Mouse (Mus musculus) kidney, adult 2 months (tissue): ENCODE measurements at regions not wholly inside any gene's neighbourhood (a gene's known extent, or its start where the extent isn't known, plus 50 kb on each side); places are given as distances from the start of the nearest gene placed in this dataset.

Experiments used
- DNase-seq: peaks from one replicate; pipeline ENCODE4 v3.0.0; 2021
- H3K27ac ChIP-seq: fragments of 200-500 bp; 2 replicates; pipeline ENCODE4 v1.5.1; 2012; ENCODE audit warnings: low read depth, low read length, control low read depth, inconsistent platforms; ENCODE audit not compliant: insufficient read depth
- H3K27me3 ChIP-seq: fragments of 200-500 bp; replicated peaks from 2 replicates; pipeline ENCODE4 v1.6.1; 2012; ENCODE audit warnings: mild to moderate bottlenecking, moderate library complexity, low read length, inconsistent platforms; ENCODE audit not compliant: control insufficient read depth, insufficient read depth
- H3K36me3 ChIP-seq: fragments of 200-500 bp; 2 replicates; pipeline ENCODE4 v1.6.1; 2012; ENCODE audit warnings: mild to moderate bottlenecking, moderate library complexity, low read length, inconsistent platforms; ENCODE audit not compliant: control insufficient read depth, insufficient read depth
- H3K4me1 ChIP-seq: fragments of 200-500 bp; 2 replicates; pipeline ENCODE4 v1.6.1; 2011; ENCODE audit warnings: low read length; ENCODE audit not compliant: control insufficient read depth, insufficient read depth
- H3K4me3 ChIP-seq: fragments of 200-500 bp; 2 replicates; pipeline ENCODE4 v1.5.1; 2011; ENCODE audit warnings: mild to moderate bottlenecking, low read depth, low read length, control low read depth; ENCODE audit not compliant: insufficient read depth
- CTCF ChIP-seq: fragments of 200-500 bp; conservative IDR thresholded peaks from 2 replicates; pipeline ENCODE4 v1.5.1; 2011; ENCODE audit warnings: low read depth, mild to moderate bottlenecking, control low read depth, low read length, moderate library complexity, mixed read lengths; ENCODE audit not compliant: insufficient read depth, insufficient read length
- POLR2A ChIP-seq: fragments of 200-500 bp; IDR thresholded peaks from one replicate; pipeline ENCODE4 v1.6.1; 2011; ENCODE audit warnings: low read depth, low read length, control low read depth
- WGBS: fragments of 180-500 bp; shearing (Covaris S2); methylation state at CpG from one replicate; pipeline ENCODE4 v1.1.7; 2018; 5-methylcytosine and 5-hydroxymethylcytosine counted together

GRCm38 (mm10) chr4:131046101-131046500, 101.9 kb downstream of the Matn1 start:
- Histone ChIP-seq H3K4me3 (no peak overlapping the region), H3K27ac (no peak overlapping the region), H3K36me3 (no peaks in the 10 kb centered on the region), H3K27me3 (no peaks in the 10 kb centered on the region), H3K4me1 (no peaks in the 10 kb centered on the region)
- no peak for TF ChIP-seq POLR2A
- TF ChIP-seq CTCF: no peak
- WGBS: 42% methylated on average over 8 of the region's 8 CpGs
- DNase-seq: no peak

- Histone ChIP-seq H3K36me3 (no peaks in the 10 kb centered on the region), H3K27ac (no peak overlapping the region), H3K4me3 (no peak overlapping the region), H3K4me1 (no peaks in the 10 kb centered on the region), H3K27me3 (no peaks in the 10 kb centered on the region)
- no peak for DNase-seq
- TF ChIP-seq POLR2A: no peak
- 32% methylated on average over 12 of the region's 12 CpGs for WGBS
Observed at GRCm38 (mm10) chr4:131046969-131047650, 102.9 kb downstream of the Matn1 start.

GRCm38 (mm10) chr4:131056293-131056692, 112.1 kb downstream of the Matn1 start:
- no peak for TF ChIP-seq POLR2A
- no peak for TF ChIP-seq CTCF
- Histone ChIP-seq H3K36me3 (no peaks in the 10 kb centered on the region), H3K27ac (no peak overlapping the region), H3K4me1 (no peaks in the 10 kb centered on the region), H3K4me3 (no peak overlapping the region), H3K27me3 (no peaks in the 10 kb centered on the region)
- 94% methylated on average over 3 of the region's 3 CpGs for WGBS
- no peak for DNase-seq

GRCm38 (mm10) chr4:131059572-131059971, 115.4 kb downstream of the Matn1 start:
- TF ChIP-seq POLR2A (no peak), CTCF (no peak)
- Histone ChIP-seq H3K4me1 (no peaks in the 10 kb centered on the region), H3K27ac (no peak overlapping the region), H3K27me3 (no peaks in the 10 kb centered on the region), H3K36me3 (no peaks in the 10 kb centered on the region), H3K4me3 (no peak overlapping the region)
- WGBS: 30% methylated on average over 7 of the region's 7 CpGs
- no peak for DNase-seq

GRCm38 (mm10) chr4:131060191-131060680, 116.1 kb downstream of the Matn1 start:
- no peaks in the 10 kb centered on the region for H3K4me1 ChIP-seq
- 32% methylated on average over 1 of the region's 1 CpGs for WGBS
- H3K4me3 ChIP-seq: no peak overlapping the region
- TF ChIP-seq POLR2A (no peak), CTCF (no peak)
- no peak for DNase-seq
- no peak overlapping the region for H3K27ac ChIP-seq
- H3K36me3 ChIP-seq: no peaks in the 10 kb centered on the region
- no peaks in the 10 kb centered on the region for H3K27me3 ChIP-seq

GRCm38 (mm10) chr4:131060706-131061105, 116.5 kb downstream of the Matn1 start:
- H3K4me1 ChIP-seq: no peaks in the 10 kb centered on the region
- no peak overlapping the region for H3K27ac ChIP-seq
- TF ChIP-seq POLR2A (no peak), CTCF (no peak)
- no peak for DNase-seq
- no peaks in the 10 kb centered on the region for H3K27me3 ChIP-seq
- no peak overlapping the region for H3K4me3 ChIP-seq
- WGBS: 42% methylated on average over 2 of the region's 2 CpGs
- no peaks in the 10 kb centered on the region for H3K36me3 ChIP-seq

GRCm38 (mm10) chr4:131062592-131062991, 118.4 kb downstream of the Matn1 start:
- H3K36me3 ChIP-seq: no peaks in the 10 kb centered on the region
- no peaks in the 10 kb centered on the region for H3K4me1 ChIP-seq
- TF ChIP-seq POLR2A (no peak), CTCF (no peak)
- H3K27me3 ChIP-seq: no peaks in the 10 kb centered on the region
- no peak overlapping the region for H3K27ac ChIP-seq
- DNase-seq: no peak
- 71% methylated on average over 4 of the region's 4 CpGs for WGBS
- H3K4me3 ChIP-seq: no peak overlapping the region
